10 mouse cellular contexts compared by ENCODE assay signal in genomic region chr6:72735206-72735605, GRCm38 (mm10). TPM values are rescaled to one million over a fixed set of nuclear protein-coding genes. Genes with fewer than 3 reads are reported as not detected.
A peak's percentile ranks its signal among the peaks of the same experiment; 100 is the strongest.
DNase-seq lines count a peak whose midpoint lies in the region; ATAC-seq lines count a peak whose summit lies in the region.
"Had no signal": no experiment of that assay in that cellular context is flagged by ENCODE, and none has a peak within 500 bp of the region (broad histone marks: within the 10 kb centered on the region; RNA-seq: fewer than 3 reads in every experiment).

No protein-coding gene starts in this region.

- peaks cover 24% of the 10 kb centered on the region for H3K4me1 ChIP-seq in heart, embryonic 15.5 days (replicated peaks)
- peaks cover 62% of the 10 kb centered on the region for H3K4me1 ChIP-seq in embryonic facial prominence, embryonic 10.5 days

- no peak for DNase-seq in heart, adult 11 months
- peak; percentile 11 for DNase-seq in thymus, postnatal 0 days (ENCODE audit: low spot score)
- DNase-seq in thymus, postnatal 10 days (ENCODE audit: low spot score in 2 of 2) = no peak
- DNase-seq in embryonic facial prominence, embryonic 10.5 days (ENCODE audit: low spot score) = peak; percentile 69
- peak; percentile 48 for DNase-seq in splenic B cell, adult 2 months (ENCODE audit: low read depth, low spot score)
- no peak for DNase-seq in left cerebral cortex, adult 11 months (ENCODE audit: low spot score)
- no peak for DNase-seq in right cerebral cortex, adult 18-20 months
- DNase-seq: spleen, adult 18-20 months had no signal

- no peak for ATAC-seq in heart, embryonic 15.5 days (replicated peaks; ENCODE audit: insufficient number of reproducible peaks, insufficient read depth, low FRiP score, low read depth)
- ATAC-seq: intestine, postnatal 0 days had no signal

- no peak overlapping the region for H3K4me3 ChIP-seq in heart, embryonic 15.5 days
- no peak overlapping the region for H3K4me3 ChIP-seq in embryonic facial prominence, embryonic 10.5 days

- H3K9ac ChIP-seq in heart, embryonic 15.5 days = no peak overlapping the region

- no peaks in the 10 kb centered on the region for H3K9me3 ChIP-seq in heart, embryonic 15.5 days (replicated peaks)
- peaks cover 4% of the 10 kb centered on the region; the same call in 1 of the 2 replicates for H3K9me3 ChIP-seq in embryonic facial prominence, embryonic 10.5 days

- 0 out of 2 replicates have a peak overlapping the region, but pooled peaks have one; percentile 7 for H3K27ac ChIP-seq in heart, embryonic 15.5 days
- H3K27ac ChIP-seq in embryonic facial prominence, embryonic 10.5 days (replicated peaks) = peak overlapping the region; percentile 51; the same call in 1 of the 2 replicates

- 31% methylated on average over 12 of the region's 12 CpGs for WGBS in heart, embryonic 15.5 days
- 28% methylated on average over 12 of the region's 12 CpGs for WGBS in embryonic facial prominence, embryonic 10.5 days

- no peak overlapping the region for H3K4me2 ChIP-seq in heart, embryonic 15.5 days

- H3K36me3 ChIP-seq in heart, embryonic 15.5 days = no peaks in the 10 kb centered on the region
- peaks cover 48% of the 10 kb centered on the region for H3K36me3 ChIP-seq in embryonic facial prominence, embryonic 10.5 days (replicated peaks)
- H3K36me3 ChIP-seq in splenic B cell, adult 2 months (ENCODE audit: control insufficient read depth, insufficient read depth, low read length, poor library complexity, severe bottlenecking) = no peaks in the 10 kb centered on the region

- H3K27me3 ChIP-seq in heart, embryonic 15.5 days = no peaks in the 10 kb centered on the region
- no peaks in the 10 kb centered on the region for H3K27me3 ChIP-seq in embryonic facial prominence, embryonic 10.5 days (replicated peaks; ENCODE audit: low read depth, poor library complexity, severe bottlenecking)
- H3K27me3 ChIP-seq in splenic B cell, adult 2 months (ENCODE audit: control insufficient read depth, insufficient read depth, low read length, poor library complexity, severe bottlenecking) = no peaks in the 10 kb centered on the region

RNA-seq across cellular contexts. Expression of gene Tcf7l1, which starts 53.8 kb away (rescaled TPM):
- polyA plus RNA-seq in heart, embryonic 15.5 days (2015; fragmentation: Nextera tagmentation; extraction: Ambion mirVana) = 12.6 and 19.5 TPM in 2 replicates
- polyA plus RNA-seq in thymus, postnatal 0 days (2015; fragmentation: Nextera tagmentation; extraction: Ambion mirVana) = 4.3 and 4.4 TPM in 2 replicates
- 34.8 and 37.1 TPM in 2 replicates for polyA plus RNA-seq in embryonic facial prominence, embryonic 10.5 days (2016; fragmentation: Nextera tagmentation; extraction: Ambion mirVana)

Comparison
In these comparisons a context has a peak if more than half of its experiments do, and no peak if none do; other contexts are left out.
1. DNase-seq: peak in thymus, postnatal 0 days (single experiment), embryonic facial prominence, embryonic 10.5 days (single experiment) and splenic B cell, adult 2 months (single experiment); none in heart, adult 11 months (single experiment), thymus, postnatal 10 days (0 of 2), left cerebral cortex, adult 11 months (single experiment) and right cerebral cortex, adult 18-20 months (single experiment).